Mouse (Mus musculus) cerebral cortex, adult 2 months (tissue): ENCODE results near the gene Tmigd3.

Source experiments
- WGBS: fragments of 180-500 bp; shearing (Covaris S2); methylation state at CpG from one replicate; pipeline ENCODE4 v1.1.7; 2018; 5-methylcytosine and 5-hydroxymethylcytosine counted together

Tmigd3 gene

DNA sequence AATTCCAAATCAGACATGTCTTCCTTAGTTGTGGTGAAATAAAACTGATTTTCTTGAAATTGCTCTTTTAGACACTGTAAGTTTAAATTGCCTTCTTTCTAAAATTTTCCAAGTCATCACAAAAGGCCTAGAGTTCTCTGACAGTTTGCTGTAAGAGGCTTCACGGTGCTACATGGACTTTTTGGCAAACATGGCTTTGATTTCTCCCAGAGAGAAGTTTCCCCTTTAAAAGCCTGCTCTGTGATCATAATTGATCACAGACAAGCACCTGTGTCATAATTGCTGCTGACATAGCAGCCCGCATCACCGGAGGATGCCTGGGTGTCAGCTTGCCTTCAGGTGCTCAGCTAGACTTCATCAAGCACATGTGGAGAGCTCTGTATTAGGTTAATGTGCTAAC is at the start of gene Tmigd3, which contains the start of gene Adora3:
Gene Tmigd3 (plus strand): TSS at position 346 of the 400 bp plus-strand sequence.
Gene Adora3 (plus strand): TSS at position 301 of the 400 bp plus-strand sequence.
- 92% methylated on average over 3 of the region's 3 CpGs for WGBS

- WGBS, result 96% methylated on average over 3 of the region's 3 CpGs
These were observed 49.2 kb upstream of the Tmigd3 start for GRCm38 (mm10) chr3:105821504-105821903.

DNA sequence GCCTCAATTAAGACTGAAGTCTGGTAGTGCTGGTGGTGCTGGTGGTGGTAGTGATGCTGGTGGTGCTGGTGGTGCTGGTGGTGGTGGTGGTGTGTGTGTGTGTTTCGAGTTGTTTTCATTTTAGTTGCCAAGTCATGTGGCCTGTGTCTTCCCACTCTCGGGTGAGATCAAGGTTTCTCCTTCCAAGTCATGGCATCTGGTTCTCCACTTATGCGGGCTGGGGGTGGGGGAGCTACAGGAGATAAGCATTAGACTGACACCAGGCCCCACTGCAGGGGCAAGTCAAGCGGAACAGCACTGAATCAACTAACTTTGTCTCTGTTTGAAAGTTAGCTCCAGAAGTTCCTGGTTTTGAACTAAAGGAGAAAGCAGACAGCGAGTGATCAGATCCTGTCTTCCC is 46.6 kb upstream of the Tmigd3 start:
- WGBS, result 80% methylated on average over 5 of the region's 5 CpGs

GRCm38 (mm10) chr3:105824704-105825103 is 46.0 kb upstream of the Tmigd3 start:
- 67% methylated on average over 2 of the region's 2 CpGs for WGBS

GRCm38 (mm10) chr3:105825501-105826161 is 45.1 kb upstream of the Tmigd3 start:
- WGBS, result 71% methylated on average over 7 of the region's 7 CpGs

DNA sequence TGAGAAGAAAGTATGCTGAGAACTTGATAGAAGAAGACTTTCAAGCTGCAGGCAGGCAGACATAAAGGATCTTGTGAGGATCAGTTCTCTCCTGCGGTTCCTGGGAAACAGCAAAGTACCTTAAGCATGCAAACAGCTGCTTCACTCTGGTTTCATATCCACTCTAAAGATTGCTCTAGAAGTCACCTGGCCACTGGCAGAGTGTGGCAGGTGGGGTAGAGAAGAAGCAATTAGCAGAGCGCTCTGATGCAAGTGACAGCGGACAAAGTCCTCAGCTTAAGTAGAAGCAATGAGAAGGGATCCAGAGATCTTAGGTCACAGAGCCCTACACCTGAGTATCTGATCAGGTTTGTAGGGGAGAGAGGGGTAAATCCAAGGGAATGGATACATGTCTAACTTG is 39.1 kb upstream of the Tmigd3 start:
- over 99% methylated on average over 3 of the region's 3 CpGs for WGBS

DNA sequence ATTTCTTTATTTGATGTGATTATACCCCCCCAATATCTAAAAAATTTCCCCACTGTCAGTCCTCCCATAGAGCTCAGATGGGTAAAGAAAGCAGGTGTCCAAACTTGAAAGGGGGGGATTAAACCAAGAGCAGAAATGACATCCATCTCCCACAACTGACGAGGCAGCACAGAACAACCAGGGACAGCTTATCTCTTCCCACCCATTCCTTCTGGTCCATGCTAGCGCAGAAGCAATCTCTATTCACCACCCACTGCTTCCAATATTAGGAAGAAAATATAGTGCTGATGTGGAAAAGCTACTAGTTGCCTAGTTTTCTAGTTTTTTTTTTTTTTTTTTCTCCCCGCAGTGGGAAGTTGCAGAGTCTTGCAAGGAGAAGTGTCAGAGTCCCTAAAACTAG is 34.8 kb upstream of the Tmigd3 start:
- WGBS, result 61% methylated on average over 3 of the region's 3 CpGs

GRCm38 (mm10) chr3:105836883-105837282 is 33.8 kb upstream of the Tmigd3 start:
- WGBS, result 94% methylated on average over 3 of the region's 3 CpGs

DNA sequence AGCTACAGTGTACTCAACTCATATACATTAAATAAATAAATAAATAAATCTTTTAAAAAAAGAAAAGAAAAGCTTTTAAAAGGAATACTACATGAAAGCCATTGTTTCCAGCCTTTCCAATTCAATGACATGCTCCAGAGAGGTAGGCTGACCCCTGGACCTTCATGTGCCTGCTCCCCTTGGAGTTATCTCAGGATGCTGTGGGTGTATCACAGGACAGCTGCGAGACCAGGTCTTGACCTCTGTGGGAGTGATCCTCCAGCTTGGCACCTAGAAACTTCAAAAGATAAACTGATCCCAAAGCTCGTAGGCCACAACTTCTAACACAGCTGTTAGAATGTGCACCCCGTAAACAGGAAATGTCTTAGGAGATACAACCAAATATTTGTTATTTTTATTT is 32.0 kb upstream of the Tmigd3 start:
- 90% methylated on average over 3 of the region's 3 CpGs for WGBS

DNA sequence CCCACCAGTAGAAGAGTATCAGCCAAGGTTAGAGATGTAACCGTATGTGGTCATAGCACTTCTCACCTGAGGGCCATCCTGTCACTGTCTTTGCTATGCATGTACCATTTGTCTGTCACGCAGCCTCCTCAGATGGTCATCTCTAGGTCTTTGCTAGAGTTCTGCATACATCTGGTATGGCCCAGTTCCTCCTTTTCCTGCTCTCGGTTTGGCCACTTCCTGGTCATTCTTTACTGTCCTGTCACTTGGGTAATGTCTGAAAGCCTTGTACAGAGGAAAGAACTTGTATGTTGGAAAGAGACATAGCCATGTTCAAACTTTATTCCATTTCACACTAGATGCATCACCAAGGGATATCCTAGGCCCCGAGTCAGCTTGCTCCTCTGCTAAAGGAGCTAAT is 30.9 kb upstream of the Tmigd3 start:
- 83% methylated on average over 4 of the region's 4 CpGs for WGBS

- WGBS, result 69% methylated on average over 7 of the region's 7 CpGs
These were observed 24.2 kb upstream of the Tmigd3 start for GRCm38 (mm10) chr3:105846294-105847069.

DNA sequence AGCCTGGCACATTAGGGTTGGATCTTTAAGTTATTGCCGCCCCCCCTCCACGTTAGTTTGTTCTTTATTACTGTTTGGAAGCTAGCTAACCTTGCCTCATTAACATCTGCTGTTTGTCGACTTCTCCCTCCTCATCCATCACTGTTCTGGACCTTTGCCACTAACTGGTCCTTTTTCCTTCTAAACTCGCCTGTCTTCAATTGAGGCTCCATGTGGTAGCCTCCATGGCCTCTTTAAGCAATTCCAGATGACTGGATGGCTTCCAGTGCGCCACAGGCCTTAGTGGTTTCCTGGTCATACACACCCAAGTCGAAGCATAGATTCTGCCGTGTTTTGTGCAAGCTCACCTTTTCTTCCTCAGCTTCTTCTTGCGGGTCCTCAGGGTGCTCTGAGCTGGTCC is 16.9 kb upstream of the Tmigd3 start:
- WGBS, result 84% methylated on average over 8 of the region's 8 CpGs

- 77% methylated on average over 4 of the region's 4 CpGs for WGBS
These were observed 15.9 kb upstream of the Tmigd3 start for GRCm38 (mm10) chr3:105854786-105855185.

DNA sequence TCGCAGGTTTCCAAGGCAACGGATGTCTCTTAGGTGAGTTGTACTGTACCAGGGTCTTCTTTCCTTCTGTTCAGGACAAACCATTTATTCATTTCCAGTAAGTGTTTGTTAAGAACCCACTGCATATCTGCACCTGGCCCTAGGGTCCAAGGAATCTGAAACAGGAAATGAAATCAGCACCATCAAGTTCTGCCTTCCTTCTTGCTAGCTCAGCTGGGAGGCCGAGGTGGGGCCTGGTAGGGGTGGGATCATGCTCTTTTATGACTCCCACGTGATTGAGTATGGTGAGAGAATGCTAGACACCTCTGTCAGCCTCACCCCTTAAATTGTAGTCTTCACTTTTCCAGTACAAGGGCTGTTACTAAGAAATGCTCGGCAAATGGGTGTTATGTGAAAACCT is 13.2 kb upstream of the Tmigd3 start:
- 74% methylated on average over 5 of the region's 5 CpGs for WGBS

GRCm38 (mm10) chr3:105861747-105862366 is 8.8 kb upstream of the Tmigd3 start:
- WGBS, result 66% methylated on average over 7 of the region's 7 CpGs

- WGBS, result 53% methylated on average over 1 of the region's 1 CpGs
These were observed 6.6 kb upstream of the Tmigd3 start for GRCm38 (mm10) chr3:105864123-105864522.

DNA sequence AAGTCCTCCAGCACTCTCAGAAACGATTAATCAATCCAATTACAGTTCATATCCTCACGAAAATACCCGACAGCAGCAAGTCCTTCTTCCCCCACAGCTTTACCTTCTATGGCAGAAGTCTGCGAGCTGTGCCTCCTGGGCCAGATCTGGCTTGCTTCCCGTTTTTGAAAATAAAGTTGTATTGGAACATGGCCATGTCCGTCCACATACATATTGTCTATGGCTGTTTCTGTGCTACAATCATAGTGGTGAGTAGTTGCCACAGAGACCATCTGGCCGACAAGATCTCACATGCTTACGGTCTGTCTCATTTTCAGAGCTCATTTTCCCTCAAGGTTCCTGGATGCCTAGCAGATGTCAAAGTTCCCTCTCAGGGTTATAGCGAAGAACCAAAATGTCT is 5.6 kb upstream of the Tmigd3 start:
- 54% methylated on average over 9 of the region's 9 CpGs for WGBS

DNA sequence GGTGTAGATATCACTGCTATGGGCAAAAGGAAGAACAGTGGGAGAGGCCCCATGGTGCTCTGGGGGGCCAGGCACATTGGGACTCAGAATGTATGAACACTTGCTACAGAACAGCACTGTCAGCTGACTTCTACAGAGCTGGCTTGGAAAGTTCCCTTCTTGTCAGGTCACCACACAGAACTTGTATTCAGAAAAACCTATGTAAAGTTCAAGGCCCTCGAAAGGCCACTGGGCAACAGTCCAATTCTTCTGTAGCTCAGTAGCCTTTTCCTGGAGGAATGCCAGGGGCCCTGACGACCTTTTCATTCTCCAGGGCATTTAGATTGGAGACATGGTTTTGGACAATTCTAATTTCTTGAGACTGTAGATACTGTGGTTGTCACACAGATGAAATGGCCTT is 2.6 kb upstream of the Tmigd3 start:
- whole genome bisulfite sequencing, result 31% methylated on average over 2 of the region's 2 CpGs

GRCm38 (mm10) chr3:105872034-105872433 is 1.3 kb downstream of the Tmigd3 start:
- 14% methylated on average over 6 of the region's 6 CpGs for WGBS

GRCm38 (mm10) chr3:105872579-105872978 is 1.9 kb downstream of the Tmigd3 start:
- WGBS, result 45% methylated on average over 3 of the region's 3 CpGs

GRCm38 (mm10) chr3:105873451-105874445 is 3.0 kb downstream of the Tmigd3 start:
- 91% methylated on average over 6 of the region's 6 CpGs for WGBS

GRCm38 (mm10) chr3:105876022-105876421 is 5.3 kb downstream of the Tmigd3 start:
- WGBS, result 85% methylated on average over 5 of the region's 5 CpGs
